Mouse (Mus musculus): ENCODE measurements around the gene Pgm5. TPM values are rescaled to one million over a fixed set of nuclear protein-coding genes. Genes with fewer than 3 reads are reported as not detected.

The Pgm5 gene
- polyA plus RNA-seq, 1 experiment from 2014 or later = 10.9 TPM

DNA sequence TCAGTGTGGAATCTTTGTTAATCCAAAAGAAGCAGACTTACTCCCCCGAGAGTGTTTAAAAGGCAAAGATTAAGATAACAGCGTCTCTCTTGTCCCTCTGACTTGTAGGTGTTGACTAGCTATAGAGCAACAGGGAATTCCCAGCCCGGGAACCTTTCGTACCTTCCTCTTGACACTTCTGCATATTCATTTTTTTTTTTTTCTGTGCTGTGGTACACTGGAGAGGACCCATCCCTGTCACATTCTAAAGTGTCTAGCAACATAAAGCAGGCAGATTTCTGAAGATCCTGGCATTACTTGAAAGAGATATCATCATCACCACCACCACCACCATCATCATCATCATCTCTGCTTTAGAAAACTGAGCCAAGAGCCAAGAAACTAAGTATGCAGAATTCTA is 105.0 kb downstream of the Pgm5 start:
- Histone ChIP-seq H3K4me1 (peaks cover 15% of the 10 kb centered on the region; the same call in 1 of the 2 replicates), H3K36me3 (no peaks in the 10 kb centered on the region)
- 63% methylated on average over 4 of the region's 4 CpGs for WGBS

DNA sequence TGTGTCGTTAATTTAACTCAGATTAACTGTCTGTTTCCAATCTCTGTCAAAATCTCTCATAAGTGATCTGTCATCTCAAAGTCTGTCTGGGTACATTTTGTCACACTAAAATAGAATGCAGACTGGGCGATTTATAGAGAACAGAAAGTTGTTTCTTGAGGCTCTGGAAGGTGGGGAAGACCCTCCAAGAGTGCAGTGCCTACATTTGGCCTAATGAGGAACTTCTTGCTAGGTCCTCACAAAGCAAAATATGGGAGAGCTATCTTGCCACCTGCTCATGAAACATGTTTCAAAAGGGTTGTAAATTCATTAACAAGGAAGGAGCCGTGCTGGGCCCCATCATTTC is 107.2 kb downstream of the Pgm5 start:
- Histone ChIP-seq H3K4me2 (no peak overlapping the region), H3K27me3 (replicated peaks) (no peaks in the 10 kb centered on the region), H3K4me1 (peaks cover 15% of the 10 kb centered on the region; the same call in 1 of the 2 replicates), H3K27ac (peak overlapping the region; percentile 80; the same call in 1 of the 2 replicates), H3K36me3 (no peaks in the 10 kb centered on the region), H3K4me3 (replicated peaks) (no peak overlapping the region), H3K9ac (no peak overlapping the region), H3K9me3 (no peaks in the 10 kb centered on the region)
- no peak for ATAC-seq (ENCODE audit: insufficient read depth, low FRiP score, low read depth)
- 63% methylated on average over 3 of the region's 3 CpGs for WGBS

More for the DNA sequence above, 105.0 kb downstream of the Pgm5 start:
- H3K9me3 ChIP-seq = no peaks in the 10 kb centered on the region
- H3K9ac ChIP-seq = no peak overlapping the region
- no peaks in the 10 kb centered on the region for H3K27me3 ChIP-seq (replicated peaks)
- no peak overlapping the region for H3K27ac ChIP-seq
- no peak for ATAC-seq (ENCODE audit: insufficient read depth, low FRiP score, low read depth)
- H3K4me3 ChIP-seq (replicated peaks) = no peak overlapping the region
- no peak overlapping the region for H3K4me2 ChIP-seq

DNA sequence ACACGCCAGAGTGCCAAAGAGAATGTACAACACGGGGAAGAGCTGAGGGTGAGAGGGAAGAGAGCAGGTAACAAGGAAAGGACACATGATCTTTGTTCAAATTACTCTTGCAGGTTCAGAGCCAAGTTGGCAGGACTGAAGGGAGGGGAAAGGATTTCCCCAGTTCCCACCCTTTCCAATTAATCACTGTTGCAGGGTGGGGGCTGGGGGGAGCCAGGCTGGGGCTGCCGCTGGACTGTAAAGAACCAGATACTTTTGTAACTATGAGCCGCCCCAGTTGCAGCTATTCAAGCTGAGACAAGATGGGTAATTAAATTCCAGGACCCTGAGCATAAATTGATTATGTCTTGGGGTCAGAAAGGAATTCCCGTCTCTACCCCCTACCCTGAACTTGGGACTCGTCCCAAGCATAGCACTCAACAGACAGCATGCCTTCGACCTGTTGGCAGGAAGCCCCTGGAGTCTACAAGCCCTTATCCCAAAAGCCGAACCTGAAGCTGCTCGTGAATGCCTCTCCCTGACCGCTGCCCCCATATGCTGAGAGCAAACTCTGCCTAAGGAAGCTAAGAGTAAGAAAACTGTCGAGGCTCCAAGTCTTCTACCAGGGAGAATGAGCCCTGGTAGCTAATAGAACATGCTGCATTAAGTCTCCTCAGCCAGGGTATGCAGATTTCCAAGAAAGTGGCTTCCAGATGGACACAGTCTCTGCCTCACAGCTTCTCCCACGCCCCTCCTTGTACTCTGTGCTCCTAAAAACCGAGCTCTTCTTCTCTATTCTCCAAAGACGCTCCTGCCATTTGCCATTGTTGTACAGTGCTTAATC is 107.8 kb downstream of the Pgm5 start:
- no peak overlapping the region for H3K4me3 ChIP-seq (replicated peaks)
- 0 out of 2 replicates have a peak overlapping the region, but pooled peaks have one; percentile 25 for H3K4me2 ChIP-seq
- peak; percentile 47; the same call in 1 of the 2 replicates for ATAC-seq (ENCODE audit: insufficient read depth, low FRiP score, low read depth)
- H3K27me3 ChIP-seq (replicated peaks) = no peaks in the 10 kb centered on the region
- H3K36me3 ChIP-seq = no peaks in the 10 kb centered on the region
- no peaks in the 10 kb centered on the region for H3K9me3 ChIP-seq
- H3K9ac ChIP-seq = no peak overlapping the region
- peak overlapping the region; percentile 80 for H3K27ac ChIP-seq
- H3K4me1 ChIP-seq = peaks cover 15% of the 10 kb centered on the region; the same call in 1 of the 2 replicates
- 30% methylated on average over 14 of the region's 14 CpGs for WGBS

DNA sequence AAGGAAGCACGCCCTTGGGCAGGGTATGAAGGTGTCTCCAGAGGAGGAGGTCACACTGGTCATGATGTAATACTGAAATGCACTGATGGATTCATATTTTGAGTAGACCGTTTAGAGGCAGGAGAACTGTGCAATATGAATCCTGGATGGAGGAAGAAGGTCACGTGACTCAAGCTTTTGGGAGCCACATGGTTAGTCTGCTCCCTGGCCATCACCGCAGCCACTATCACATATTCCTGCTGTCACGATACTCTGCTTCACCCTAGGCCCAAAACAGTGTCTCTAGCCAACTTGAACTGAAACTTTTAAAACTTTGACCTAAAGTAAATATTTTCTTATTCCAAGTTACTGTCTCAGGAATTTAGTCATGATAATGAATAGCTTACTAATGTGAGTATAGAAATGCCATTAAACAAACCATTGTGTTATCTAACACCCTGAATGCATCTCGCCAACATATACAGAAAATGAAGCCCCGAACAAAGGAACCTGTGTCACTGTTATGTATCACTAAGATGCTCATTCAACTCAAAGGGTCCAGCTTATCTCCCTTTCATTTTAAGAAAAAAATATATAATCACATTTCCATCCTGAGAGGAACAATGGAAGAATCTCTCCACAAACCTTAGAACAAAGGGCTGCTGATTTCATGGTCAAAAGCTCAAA is 108.6 kb downstream of the Pgm5 start:
- peaks cover 15% of the 10 kb centered on the region; the same call in 1 of the 2 replicates for H3K4me1 ChIP-seq
- H3K9me3 ChIP-seq = no peaks in the 10 kb centered on the region
- no peak for ATAC-seq (ENCODE audit: insufficient read depth, low FRiP score, low read depth)
- H3K4me3 ChIP-seq (replicated peaks) = no peak overlapping the region
- H3K4me2 ChIP-seq = no peak overlapping the region
- H3K36me3 ChIP-seq = no peaks in the 10 kb centered on the region
- 62% methylated on average over 7 of the region's 7 CpGs for WGBS
- peak overlapping the region; percentile 80; the same call in 1 of the 2 replicates for H3K27ac ChIP-seq
- no peaks in the 10 kb centered on the region for H3K27me3 ChIP-seq (replicated peaks)
- H3K9ac ChIP-seq = no peak overlapping the region

DNA sequence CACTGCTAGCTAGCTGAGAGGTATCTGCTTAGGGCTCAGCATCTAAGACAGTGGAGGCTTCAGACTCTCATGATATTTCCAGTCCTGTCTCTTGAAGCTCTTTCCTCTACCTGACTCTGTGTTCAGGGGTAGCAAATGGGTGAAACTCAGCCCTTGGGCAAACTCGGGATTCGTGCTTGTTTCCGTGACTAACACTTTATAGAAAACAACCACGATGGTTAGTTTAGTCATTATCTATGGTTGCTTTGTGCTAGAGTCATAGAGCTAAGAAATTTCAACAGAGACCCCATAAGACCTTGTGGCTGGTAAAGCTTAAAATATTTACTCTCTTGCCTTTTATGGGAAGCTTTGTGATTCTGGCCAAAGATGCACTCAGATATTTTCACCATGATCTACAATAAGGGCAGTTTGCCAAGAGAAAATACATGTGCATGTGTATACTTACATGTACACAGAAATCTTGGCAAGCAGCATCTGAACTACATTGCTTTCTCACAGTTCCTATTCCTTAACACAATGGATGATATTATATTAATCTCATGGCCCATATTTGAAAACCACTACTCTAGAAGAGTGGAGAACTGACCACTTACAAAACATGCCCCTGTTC is 115.3 kb downstream of the Pgm5 start:
- Histone ChIP-seq H3K27ac (peak overlapping the region; percentile 62), H3K9ac (no peak overlapping the region), H3K4me1 (no peaks in the 10 kb centered on the region), H3K4me2 (no peak overlapping the region), H3K9me3 (no peaks in the 10 kb centered on the region), H3K4me3 (replicated peaks) (no peak overlapping the region), H3K36me3 (no peaks in the 10 kb centered on the region), H3K27me3 (replicated peaks) (no peaks in the 10 kb centered on the region)
- WGBS = 69% methylated on average over 4 of the region's 4 CpGs
- no peak for ATAC-seq (ENCODE audit: insufficient read depth, low FRiP score, low read depth)

DNA sequence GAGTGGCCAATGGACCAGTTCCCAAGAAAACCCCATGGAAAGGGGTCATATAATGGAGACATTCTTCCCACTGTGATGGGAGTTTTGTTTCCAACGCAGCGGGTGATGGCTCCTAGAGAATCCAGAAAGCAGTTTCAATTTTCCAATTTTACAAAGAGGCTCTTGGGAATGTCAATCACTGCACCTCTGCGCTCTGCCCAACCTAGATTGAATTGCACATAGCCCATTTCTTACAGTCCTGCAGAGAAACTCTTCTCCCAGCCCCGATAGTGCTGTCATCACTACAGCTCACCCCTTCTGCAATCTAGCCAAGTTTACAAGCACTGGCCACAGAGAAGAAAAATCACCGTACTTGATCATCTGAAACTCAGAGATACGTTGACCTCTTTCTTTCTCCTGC is 119.0 kb downstream of the Pgm5 start:
- H3K9ac ChIP-seq = no peak overlapping the region
- no peaks in the 10 kb centered on the region for H3K27me3 ChIP-seq (replicated peaks)
- H3K4me2 ChIP-seq = no peak overlapping the region
- H3K9me3 ChIP-seq = no peaks in the 10 kb centered on the region
- 87% methylated on average over 6 of the region's 6 CpGs for WGBS
- H3K4me1 ChIP-seq = no peaks in the 10 kb centered on the region
- no peak overlapping the region for H3K4me3 ChIP-seq (replicated peaks)
- no peaks in the 10 kb centered on the region for H3K36me3 ChIP-seq
- H3K27ac ChIP-seq = no peak overlapping the region
- no peak for ATAC-seq (ENCODE audit: insufficient read depth, low FRiP score, low read depth)

DNA sequence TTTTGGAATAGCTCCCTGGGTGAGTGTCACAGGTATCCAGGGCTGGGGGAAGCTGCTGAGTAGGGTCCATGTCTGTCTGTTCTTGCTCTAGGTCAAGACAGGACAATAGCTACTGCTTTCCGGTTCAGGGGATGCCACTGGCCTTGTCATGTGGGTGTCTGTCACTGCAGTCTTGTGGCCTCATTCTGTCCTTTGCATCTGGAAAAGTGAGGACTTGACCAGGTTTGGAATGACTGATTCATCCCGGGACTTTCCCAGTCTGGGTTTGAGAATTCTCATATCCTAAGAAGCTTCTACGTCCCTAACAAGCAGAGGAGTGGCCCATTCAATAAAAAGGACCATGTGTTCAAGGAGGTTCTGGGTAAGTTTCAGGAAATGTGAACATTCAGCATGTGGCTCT is 122.9 kb downstream of the Pgm5 start:
- ATAC-seq (ENCODE audit: insufficient read depth, low FRiP score, low read depth) = no peak
- WGBS = 90% methylated on average over 3 of the region's 3 CpGs

DNA sequence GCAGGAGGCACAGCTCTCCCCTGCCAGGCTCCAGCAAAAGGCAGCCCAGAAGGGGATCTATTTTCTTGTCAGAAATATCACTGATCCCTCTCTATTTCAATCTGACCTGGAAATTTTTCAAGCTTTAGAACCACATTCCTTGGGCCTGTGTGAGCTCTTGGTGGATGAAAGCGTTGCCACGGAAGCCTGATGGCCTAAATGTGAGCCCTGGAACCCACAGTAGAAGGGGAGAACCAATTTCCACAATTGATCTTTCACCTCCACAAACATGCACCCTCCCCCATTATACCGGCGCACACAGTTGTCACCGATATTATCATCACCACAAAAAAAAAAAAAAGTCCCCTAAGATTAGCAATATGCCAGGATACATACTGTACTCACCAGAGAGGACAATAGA is 123.6 kb downstream of the Pgm5 start:
- Histone ChIP-seq H3K4me3 (replicated peaks) (no peak overlapping the region), H3K4me2 (no peak overlapping the region), H3K27me3 (replicated peaks) (no peaks in the 10 kb centered on the region), H3K4me1 (no peaks in the 10 kb centered on the region), H3K27ac (no peak overlapping the region), H3K9ac (no peak overlapping the region), H3K36me3 (no peaks in the 10 kb centered on the region), H3K9me3 (no peaks in the 10 kb centered on the region)
- ATAC-seq (ENCODE audit: insufficient read depth, low FRiP score, low read depth) = no peak
- WGBS = 90% methylated on average over 5 of the region's 5 CpGs

More for the DNA sequence above, 122.9 kb downstream of the Pgm5 start:
- H3K27me3 ChIP-seq (replicated peaks) = no peaks in the 10 kb centered on the region
- H3K9me3 ChIP-seq = no peaks in the 10 kb centered on the region
- H3K9ac ChIP-seq = no peak overlapping the region
- H3K4me3 ChIP-seq (replicated peaks) = no peak overlapping the region
- H3K4me1 ChIP-seq = no peaks in the 10 kb centered on the region
- H3K36me3 ChIP-seq = no peaks in the 10 kb centered on the region
- H3K27ac ChIP-seq = no peak overlapping the region
- no peak overlapping the region for H3K4me2 ChIP-seq

DNA sequence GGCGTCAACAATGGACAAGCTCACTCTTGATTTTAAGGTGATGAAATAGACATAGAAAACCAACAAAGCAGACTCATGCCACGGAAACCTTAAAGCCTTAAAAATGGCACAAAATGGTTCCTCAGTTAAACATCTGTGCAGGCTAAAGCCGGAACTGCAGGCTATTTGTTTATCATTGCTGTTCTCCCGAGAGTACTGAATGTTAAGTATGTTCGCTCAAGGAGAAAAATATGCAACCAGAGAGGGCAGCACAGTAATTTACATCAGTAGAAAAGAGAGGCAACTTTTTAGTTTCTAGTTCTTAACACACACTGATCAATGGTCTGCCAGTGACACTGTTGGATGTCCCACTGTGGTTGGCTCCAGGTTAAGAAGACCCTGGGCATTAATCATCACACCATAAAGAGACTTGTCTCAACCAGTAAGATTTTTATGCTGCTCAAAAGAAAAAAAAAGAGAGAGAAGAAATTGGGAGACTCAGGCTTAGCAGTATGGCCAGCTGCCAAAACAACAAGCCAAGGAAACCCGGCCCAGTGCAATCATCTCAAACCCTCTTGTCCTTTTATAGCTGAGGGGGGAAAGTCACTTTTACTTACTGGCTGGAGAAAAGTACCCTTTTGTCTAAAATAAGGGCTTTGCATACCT is 126.0 kb downstream of the Pgm5 start:
- peak overlapping the region; percentile 71; the same call in 1 of the 2 replicates for H3K27ac ChIP-seq
- H3K9me3 ChIP-seq = no peaks in the 10 kb centered on the region
- no peaks in the 10 kb centered on the region for H3K27me3 ChIP-seq (replicated peaks)
- H3K4me1 ChIP-seq = no peaks in the 10 kb centered on the region
- no peak overlapping the region for H3K4me3 ChIP-seq (replicated peaks)
- H3K4me2 ChIP-seq = no peak overlapping the region
- H3K36me3 ChIP-seq = no peaks in the 10 kb centered on the region
- no peak overlapping the region for H3K9ac ChIP-seq
- ATAC-seq (ENCODE audit: insufficient read depth, low FRiP score, low read depth) = no peak
- WGBS = 36% methylated on average over 6 of the region's 6 CpGs

DNA sequence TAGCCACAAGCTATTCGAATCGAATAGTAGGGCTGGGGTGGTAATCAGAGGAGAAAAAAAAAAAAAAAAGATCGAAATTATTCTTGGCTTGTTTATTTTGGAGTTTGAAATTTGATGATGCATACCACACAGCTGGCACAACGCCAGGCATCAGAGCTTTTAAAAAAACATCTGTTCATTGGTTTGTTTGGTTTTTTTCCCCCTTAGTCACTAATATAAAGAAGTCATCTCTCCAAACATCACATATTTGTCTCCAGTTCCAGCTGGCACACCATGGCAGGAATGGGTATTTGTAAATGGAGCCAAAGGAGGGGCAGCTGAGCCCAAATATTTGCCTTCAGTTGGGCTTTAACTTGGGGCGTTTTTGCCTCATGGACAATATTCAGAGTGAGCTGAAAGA is 131.0 kb downstream of the Pgm5 start:
- Histone ChIP-seq H3K4me2 (no peak overlapping the region), H3K9ac (no peak overlapping the region), H3K4me3 (replicated peaks) (no peak overlapping the region), H3K9me3 (no peaks in the 10 kb centered on the region), H3K27ac (no peak overlapping the region), H3K36me3 (no peaks in the 10 kb centered on the region), H3K27me3 (replicated peaks) (no peaks in the 10 kb centered on the region), H3K4me1 (peaks cover 5% of the 10 kb centered on the region; the same call in 1 of the 2 replicates)
- 29% methylated on average over 5 of the region's 5 CpGs for WGBS
- ATAC-seq (ENCODE audit: insufficient read depth, low FRiP score, low read depth) = no peak

DNA sequence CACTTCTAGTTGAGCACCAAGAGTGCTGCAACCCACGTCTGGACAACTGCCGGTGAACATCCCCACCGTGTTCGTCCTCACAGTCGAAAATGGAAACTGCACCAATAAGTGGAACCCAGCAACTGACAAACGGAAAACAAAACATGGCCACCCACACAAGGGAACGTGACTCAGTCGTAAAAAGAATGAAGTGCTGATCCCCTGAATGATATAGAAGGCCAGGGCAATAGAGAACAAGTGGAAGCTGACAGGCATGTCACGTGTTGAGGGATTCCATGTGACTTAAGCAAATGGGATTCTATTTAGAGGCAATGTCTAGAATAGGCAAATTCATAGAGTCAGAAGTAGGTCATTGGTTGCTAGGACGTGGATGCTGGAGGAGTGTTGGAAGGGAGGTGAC is 137.3 kb downstream of the Pgm5 start:
- Histone ChIP-seq H3K4me1 (no peaks in the 10 kb centered on the region), H3K4me2 (no peak overlapping the region), H3K9me3 (no peaks in the 10 kb centered on the region), H3K4me3 (replicated peaks) (no peak overlapping the region), H3K36me3 (no peaks in the 10 kb centered on the region), H3K27ac (no peak overlapping the region), H3K27me3 (replicated peaks) (no peaks in the 10 kb centered on the region), H3K9ac (no peak overlapping the region)
- WGBS = 82% methylated on average over 10 of the region's 10 CpGs
- no peak for ATAC-seq (ENCODE audit: insufficient read depth, low FRiP score, low read depth)

All from stomach, embryonic 15.5 days (tissue).